Mouse (Mus musculus) hindbrain, postnatal 0 days (tissue): ENCODE results near the gene Trem2. TPM values are rescaled to one million over a fixed set of nuclear protein-coding genes. Genes with fewer than 3 reads are reported as not detected.
"Not testable (repeated sequence)": the region's sequence is repeated elsewhere in the genome, so short reads cannot be mapped to it uniquely, and the experiment has no call there.

Experiments
- ATAC-seq: fragments of 200-750 bp; cut with Nextera tagmentation; 2 replicates; pipeline ENCODE4 v1.8.0; 2017; ENCODE audit warnings: mild to moderate bottlenecking, moderate TSS enrichment, moderate library complexity
- DNase-seq: peaks from one replicate; pipeline ENCODE4 v3.0.0-alpha.2; 2015; ENCODE audit warnings: low spot score
- H3K27ac ChIP-seq: fragments of 300-500 bp; sonication (generic); 2 replicates; pipeline ENCODE4 v1.5.1; 2014; ENCODE audit warnings: mild to moderate bottlenecking
- H3K27me3 ChIP-seq: fragments of 300-500 bp; sonication (generic); 2 replicates; pipeline ENCODE4 v1.6.1; 2014; ENCODE audit warnings: low read length, mixed read lengths; ENCODE audit not compliant: insufficient read depth
- H3K36me3 ChIP-seq: fragments of 300-500 bp; sonication (generic); 2 replicates; pipeline ENCODE4 v1.6.1; 2014; ENCODE audit warnings: low read length, mixed read lengths; ENCODE audit not compliant: insufficient read depth
- H3K4me1 ChIP-seq: fragments of 300-500 bp; sonication (generic); 2 replicates; pipeline ENCODE4 v1.6.1; 2014; ENCODE audit warnings: antibody characterized with exemption, low read length, mixed read lengths; ENCODE audit not compliant: insufficient read depth
- H3K4me2 ChIP-seq: fragments of 300-500 bp; sonication (generic); 2 replicates; pipeline ENCODE4 v1.6.1; 2014; ENCODE audit warnings: low read depth, mild to moderate bottlenecking, low read length, moderate library complexity, mixed read lengths
- H3K4me3 ChIP-seq: fragments of 300-500 bp; sonication (generic); 2 replicates; pipeline ENCODE4 v1.5.1; 2014; ENCODE audit warnings: low read length
- H3K9ac ChIP-seq: fragments of 300-500 bp; sonication (generic); replicated peaks from 2 replicates; pipeline ENCODE4 v1.6.1; 2014; ENCODE audit warnings: mild to moderate bottlenecking, low read length, moderate library complexity, mixed read lengths
- H3K9me3 ChIP-seq: fragments of 300-500 bp; sonication (generic); 2 replicates; pipeline ENCODE4 v1.6.1; 2016; ENCODE audit warnings: low read length, mixed read lengths
- CTCF ChIP-seq: IDR thresholded peaks from 2 replicates; pipeline ENCODE4 v1.5.1; 2016; ENCODE audit warnings: antibody characterized with exemption, control low read depth, low read depth
- WGBS: fragments of 180-500 bp; shearing (Covaris S2); extraction: QIAGEN DNeasy Blood & Tissue Kit; methylation state at CpG from one replicate; pipeline ENCODE4 v1.1.7; 2014; 5-methylcytosine and 5-hydroxymethylcytosine counted together
- polyA plus RNA-seq: library from polyadenylated mRNA; unstranded; fragments of >200 nt; fragmentation: Nextera tagmentation; extraction: Ambion mirVana; gene quantifications from 2 replicates; pipeline ENCODE4 v1.2.1, GENCODE M21; 2015
- total RNA-seq: library from RNA; depleted of rRNA; stranded (reverse); fragments of >200 nt; gene quantifications from 2 replicates; pipeline ENCODE4 v1.2.3, GENCODE M21; 2014; rRNA removed

Gene Trem2
- total RNA-seq: 14.5 and 18.0 TPM in 2 replicates
- 9.0 and 9.4 TPM in 2 replicates for polyA plus RNA-seq

GRCm38 (mm10) chr17:48346231-48346630 lies at the start of gene Trem2:
Trem2 (plus strand) TSS chr17:48346401.
- Histone ChIP-seq H3K27me3 (no peaks in the 10 kb centered on the region), H3K9me3 (no peaks in the 10 kb centered on the region), H3K4me1 (no peaks in the 10 kb centered on the region), H3K36me3 (no peaks in the 10 kb centered on the region), H3K27ac (no peak within 1 kb of the TSS), H3K4me2 (no peak within 1 kb of the TSS), H3K4me3 (no peak within 1 kb of the TSS), H3K9ac (no peak within 1 kb of the TSS)
- DNase-seq (no peak), ATAC-seq (no peak)
- 80% methylated on average over 5 of the region's 5 CpGs for WGBS
- no peak for TF ChIP-seq CTCF

GRCm38 (mm10) chr17:48299203-48299602 lies 47.0 kb upstream of the Trem2 start, which contains the start of gene Treml2:
Treml2 (plus strand) TSS chr17:48299498.
- no peak for ATAC-seq
- WGBS: 46% methylated on average over 3 of the region's 4 CpGs

GRCm38 (mm10) chr17:48299756-48300155 lies 46.4 kb upstream of the Trem2 start:
- ATAC-seq: no peak
- Histone ChIP-seq H3K9ac (no peak overlapping the region), H3K36me3 (no peaks in the 10 kb centered on the region), H3K9me3 (no peaks in the 10 kb centered on the region), H3K4me2 (no peak overlapping the region), H3K27me3 (no peaks in the 10 kb centered on the region), H3K27ac (no peak overlapping the region), H3K4me1 (no peaks in the 10 kb centered on the region), H3K4me3 (no peak overlapping the region)
- no peak for DNase-seq
- no peak for TF ChIP-seq CTCF
- WGBS: 57% methylated on average over 6 of the region's 7 CpGs

More at GRCm38 (mm10) chr17:48299203-48299602, 47.0 kb upstream of the Trem2 start, which contains the start of gene Treml2:
- no peaks in the 10 kb centered on the region for H3K9me3 ChIP-seq
- H3K4me3 ChIP-seq: no peak within 1 kb of the TSS
- no peak for TF ChIP-seq CTCF
- no peaks in the 10 kb centered on the region for H3K36me3 ChIP-seq
- no peaks in the 10 kb centered on the region for H3K4me1 ChIP-seq
- H3K27me3 ChIP-seq: no peaks in the 10 kb centered on the region
- H3K4me2 ChIP-seq: no peak within 1 kb of the TSS
- DNase-seq: no peak
- no peak within 1 kb of the TSS for H3K9ac ChIP-seq
- H3K27ac ChIP-seq: no peak within 1 kb of the TSS

- Histone ChIP-seq H3K27ac (no peak overlapping the region), H3K4me2 (no peak overlapping the region), H3K36me3 (no peaks in the 10 kb centered on the region), H3K9me3 (no peaks in the 10 kb centered on the region), H3K27me3 (no peaks in the 10 kb centered on the region), H3K9ac (no peak overlapping the region), H3K4me3 (no peak overlapping the region), H3K4me1 (no peaks in the 10 kb centered on the region)
- TF ChIP-seq CTCF: no peak
- 70% methylated on average over 7 of the region's 7 CpGs for WGBS
- DNase-seq (no peak), ATAC-seq (no peak)
Observed at GRCm38 (mm10) chr17:48300199-48300598, 46.0 kb upstream of the Trem2 start.

GRCm38 (mm10) chr17:48300861-48301260 lies 45.3 kb upstream of the Trem2 start:
- Histone ChIP-seq H3K36me3 (no peaks in the 10 kb centered on the region), H3K4me1 (no peaks in the 10 kb centered on the region), H3K4me2 (no peak overlapping the region), H3K27me3 (no peaks in the 10 kb centered on the region), H3K9ac (no peak overlapping the region), H3K4me3 (no peak overlapping the region), H3K9me3 (no peaks in the 10 kb centered on the region), H3K27ac (no peak overlapping the region)
- DNase-seq: no peak
- 81% methylated on average over 9 of the region's 9 CpGs for WGBS
- no peak for TF ChIP-seq CTCF
- ATAC-seq: no peak

- no peak for TF ChIP-seq CTCF
- H3K9ac ChIP-seq: no peak overlapping the region
- DNase-seq (no peak), ATAC-seq (no peak)
- no peaks in the 10 kb centered on the region for H3K36me3 ChIP-seq
- no peaks in the 10 kb centered on the region for H3K4me1 ChIP-seq
- WGBS: 89% methylated on average over 5 of the region's 5 CpGs
- H3K27me3 ChIP-seq: no peaks in the 10 kb centered on the region
- no peak overlapping the region for H3K4me2 ChIP-seq
- no peak overlapping the region for H3K27ac ChIP-seq
- H3K9me3 ChIP-seq: no peaks in the 10 kb centered on the region
- no peak overlapping the region for H3K4me3 ChIP-seq
Observed at GRCm38 (mm10) chr17:48301792-48302191, 44.4 kb upstream of the Trem2 start.

GRCm38 (mm10) chr17:48312124-48312523 lies 34.1 kb upstream of the Trem2 start:
- H3K4me2 ChIP-seq: no peak overlapping the region
- H3K9me3 ChIP-seq: no peaks in the 10 kb centered on the region
- no peak overlapping the region for H3K4me3 ChIP-seq
- ATAC-seq (no peak), DNase-seq (no peak)
- no peak overlapping the region for H3K27ac ChIP-seq
- no peak for TF ChIP-seq CTCF
- no peak overlapping the region for H3K9ac ChIP-seq
- no peaks in the 10 kb centered on the region for H3K4me1 ChIP-seq
- no peaks in the 10 kb centered on the region for H3K27me3 ChIP-seq
- 71% methylated on average over 2 of the region's 2 CpGs for WGBS
- H3K36me3 ChIP-seq: no peaks in the 10 kb centered on the region

GRCm38 (mm10) chr17:48315905-48316579 lies 30.2 kb upstream of the Trem2 start, which contains the start of gene B430306N03Rik:
B430306N03Rik (plus strand) TSS chr17:48316141.
- not testable (repeated sequence) for H3K9ac ChIP-seq
- 93% methylated on average over 3 of the region's 3 CpGs for WGBS

More at GRCm38 (mm10) chr17:48315905-48316579, 30.2 kb upstream of the Trem2 start, which contains the start of gene B430306N03Rik:
- not testable (repeated sequence) for H3K36me3 ChIP-seq, H3K4me1 ChIP-seq, H3K27me3 ChIP-seq, H3K9me3 ChIP-seq, DNase-seq, H3K27ac ChIP-seq, H3K4me3 ChIP-seq, ATAC-seq, H3K4me2 ChIP-seq
